Mouse (Mus musculus): ENCODE results near the gene Epha6. TPM values are rescaled to one million over a fixed set of nuclear protein-coding genes. Genes with fewer than 3 reads are reported as not detected.
A peak's percentile ranks its signal among the peaks of the same experiment; 100 is the strongest.

Epha6 gene
- polyA plus RNA-seq, 1 experiment, result 12.7 TPM

DNA sequence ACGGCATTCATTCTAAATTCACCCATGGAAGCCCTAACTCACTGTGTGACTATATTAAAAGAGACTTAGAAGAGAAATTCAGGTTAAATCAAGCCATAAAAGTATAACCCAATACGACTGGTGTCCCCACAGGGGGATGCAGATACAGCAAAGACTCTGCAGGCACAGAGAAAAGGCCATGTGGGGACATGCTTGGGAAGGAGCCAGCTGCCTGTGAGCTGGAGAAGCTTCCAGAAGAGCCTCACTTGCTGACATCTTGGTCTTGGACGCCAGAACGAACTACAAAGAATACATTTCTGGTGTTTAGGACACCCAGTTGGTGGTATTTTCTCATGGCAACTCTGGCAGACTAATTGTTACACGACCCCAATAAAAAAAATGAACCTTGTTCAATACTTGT is 920.2 kb downstream of the Epha6 start:
- no peak for DNase-seq (ENCODE audit: extremely low spot score in 1 of 2, low spot score in 1 of 2)

DNA sequence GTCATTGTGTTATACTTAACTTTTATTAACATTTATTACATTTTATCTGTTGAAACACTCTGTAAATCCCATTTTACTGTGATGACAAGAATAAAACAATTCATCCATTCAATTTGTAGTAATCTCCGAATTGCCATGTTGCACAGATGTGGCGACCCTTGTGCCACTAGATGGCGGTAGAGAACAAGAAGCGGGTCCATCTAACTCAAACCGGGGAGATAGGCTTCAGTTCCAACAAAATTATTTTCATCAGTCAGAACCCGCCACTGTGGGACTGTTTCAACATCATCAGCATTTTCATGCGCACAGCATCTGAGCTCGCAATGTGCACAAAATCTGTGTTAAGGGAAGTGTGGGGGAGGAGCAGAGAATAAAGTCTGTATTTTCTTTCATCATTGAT is 921.9 kb downstream of the Epha6 start:
- peak; percentile 57 to 94 for DNase-seq (ENCODE audit: extremely low spot score in 1 of 2, low spot score in 1 of 2)

DNA sequence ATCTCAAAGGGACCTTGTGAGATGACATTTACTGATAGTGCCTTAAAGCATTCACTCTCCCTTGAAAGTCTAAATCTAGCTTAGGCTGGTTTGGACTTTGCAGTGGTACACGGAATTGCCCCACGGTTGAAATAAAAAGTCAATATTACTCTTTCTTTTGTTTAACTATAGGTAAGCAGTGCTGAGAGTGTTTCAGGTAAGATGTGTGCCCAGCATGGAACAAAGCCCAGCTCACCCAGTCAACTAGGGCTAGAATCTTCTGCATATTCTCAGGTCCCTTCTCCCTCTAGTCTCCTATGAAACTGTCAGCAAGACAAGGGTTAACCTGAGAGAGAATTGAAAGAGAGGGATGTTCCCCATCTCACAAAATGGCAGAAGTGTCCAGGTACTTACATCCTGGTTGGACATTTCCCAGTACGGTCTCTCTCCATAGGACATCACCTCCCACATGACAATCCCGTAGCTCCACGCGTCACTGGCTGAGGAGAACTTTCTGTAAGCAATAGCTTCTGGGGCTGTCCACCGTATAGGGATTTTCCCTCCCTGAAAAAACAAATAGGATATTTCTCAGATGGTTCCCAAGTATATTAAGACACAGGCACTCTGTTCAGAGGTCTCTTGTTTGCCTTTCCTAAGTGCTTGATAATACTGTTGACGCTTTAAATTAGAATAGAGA is 923.0 kb downstream of the Epha6 start:
- DNase-seq (ENCODE audit: extremely low spot score in 1 of 2, low spot score in 1 of 2), result no peak

DNA sequence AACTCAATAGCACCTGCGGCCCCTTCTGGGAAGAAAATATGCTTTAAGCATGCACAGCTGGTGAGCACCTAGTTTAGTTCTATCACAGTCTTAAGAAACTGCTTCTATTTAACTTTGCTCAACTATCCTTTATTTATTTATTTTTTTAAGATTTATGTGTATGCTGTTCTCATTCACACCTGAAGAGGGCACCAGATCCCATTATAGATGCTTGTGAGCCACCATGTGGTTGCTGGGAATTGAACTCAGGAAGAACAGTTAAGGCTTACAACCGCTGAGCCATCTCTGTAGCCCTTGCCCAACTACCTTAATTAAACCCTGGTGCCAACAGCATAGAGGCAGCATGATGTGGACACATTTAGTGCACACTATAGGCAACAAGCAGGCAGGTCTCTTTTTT is 938.4 kb downstream of the Epha6 start:
- no peak for DNase-seq (ENCODE audit: extremely low spot score in 1 of 2, low spot score in 1 of 2)

DNA sequence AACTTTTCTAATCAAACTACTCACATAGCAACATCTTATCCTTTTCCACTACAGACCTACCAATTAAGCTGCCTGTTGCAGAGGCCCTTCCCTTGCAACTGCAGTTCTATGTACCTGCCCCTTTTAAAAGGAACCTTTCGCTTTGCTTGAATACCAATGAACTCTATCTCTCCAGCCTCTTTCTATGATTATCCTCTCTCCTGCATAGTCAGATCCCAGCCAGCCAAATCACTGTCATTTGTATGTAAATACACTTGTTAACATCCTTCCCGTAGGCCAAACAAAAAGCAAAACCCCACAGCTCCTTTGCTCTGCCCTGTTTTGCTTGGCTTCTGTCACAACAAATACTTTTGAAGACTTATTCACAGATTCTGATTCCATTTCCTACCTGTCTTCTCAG is 961.6 kb downstream of the Epha6 start:
- DNase-seq (ENCODE audit: extremely low spot score in 1 of 2, low spot score in 1 of 2), result no peak

DNA sequence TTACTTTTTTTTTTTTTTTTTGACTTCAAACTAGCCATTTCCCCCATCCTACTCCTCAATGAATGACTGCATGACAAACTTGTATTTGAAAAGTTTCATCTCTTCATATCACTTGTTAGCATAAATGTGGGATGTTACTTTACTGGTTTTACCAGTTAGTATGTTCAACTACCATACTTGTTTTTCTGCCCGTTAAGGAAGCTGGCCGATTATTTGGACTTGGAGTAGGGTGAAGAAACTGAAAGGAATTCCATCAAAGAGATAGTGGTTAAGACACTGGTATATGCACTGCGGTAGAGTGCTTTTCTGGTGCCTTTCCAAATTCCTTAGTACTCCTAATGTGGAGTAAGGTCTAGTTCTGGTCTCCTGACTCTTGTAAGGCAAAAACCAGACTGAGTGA is 965.3 kb downstream of the Epha6 start:
- no peak for DNase-seq (ENCODE audit: extremely low spot score in 1 of 2, low spot score in 1 of 2)

DNA sequence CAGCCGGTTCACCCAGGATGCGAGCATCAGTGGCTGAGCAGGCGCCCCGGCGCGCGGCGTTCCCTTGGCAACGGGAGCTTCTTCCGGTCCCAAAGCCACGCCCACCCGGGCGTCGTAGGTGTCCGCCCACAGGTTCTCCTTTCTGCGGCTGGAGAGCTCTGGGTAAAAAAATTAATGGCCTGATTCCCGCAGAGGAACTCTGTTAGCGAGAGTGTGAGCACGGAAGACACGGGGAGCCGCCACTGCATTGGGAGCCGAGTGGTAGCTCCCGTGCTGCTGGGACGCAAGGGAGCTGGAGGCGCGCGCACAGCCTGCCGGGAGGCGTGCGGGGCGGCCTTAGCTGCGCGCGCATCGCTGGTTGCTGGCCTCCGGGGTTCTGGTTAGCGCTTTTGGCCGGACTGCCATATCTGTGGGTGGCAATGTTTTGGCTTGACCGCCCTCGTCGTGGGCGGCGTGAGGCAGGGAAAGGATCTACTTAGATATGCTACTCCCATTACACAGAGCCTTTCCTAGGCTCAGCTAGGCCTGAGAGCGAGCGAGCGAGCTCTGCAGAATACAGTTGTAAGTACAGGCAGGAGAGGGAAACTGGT is 966.1 kb downstream of the Epha6 start, which contains the start of gene Arl6:
Gene Arl6, minus strand, starts transcription at position 290 of the 590 bp plus-strand sequence.
- DNase-seq (ENCODE audit: extremely low spot score in 1 of 2, low spot score in 1 of 2), result peak; percentile 89 to 95

DNA sequence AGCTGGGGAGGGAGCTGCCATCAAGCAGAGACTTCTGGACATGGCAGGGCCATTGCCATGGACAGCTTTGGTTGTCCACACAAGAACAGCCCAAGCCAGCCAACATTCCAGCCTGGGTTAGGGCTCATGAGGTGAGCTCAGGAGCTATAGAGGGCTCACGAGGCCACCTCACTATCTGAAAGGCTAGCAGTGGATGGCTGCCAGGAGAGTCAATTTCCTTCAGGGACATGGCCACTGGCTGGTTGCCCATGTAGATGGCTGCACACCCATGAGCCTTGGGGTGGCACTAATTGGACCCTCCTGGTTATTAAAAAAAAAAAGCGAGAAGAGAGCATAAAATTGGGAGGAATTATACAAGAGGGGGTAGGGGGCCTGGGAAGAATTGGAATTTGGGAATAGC is 970.7 kb downstream of the Epha6 start:
- DNase-seq (ENCODE audit: extremely low spot score in 1 of 2, low spot score in 1 of 2), result no peak

DNA sequence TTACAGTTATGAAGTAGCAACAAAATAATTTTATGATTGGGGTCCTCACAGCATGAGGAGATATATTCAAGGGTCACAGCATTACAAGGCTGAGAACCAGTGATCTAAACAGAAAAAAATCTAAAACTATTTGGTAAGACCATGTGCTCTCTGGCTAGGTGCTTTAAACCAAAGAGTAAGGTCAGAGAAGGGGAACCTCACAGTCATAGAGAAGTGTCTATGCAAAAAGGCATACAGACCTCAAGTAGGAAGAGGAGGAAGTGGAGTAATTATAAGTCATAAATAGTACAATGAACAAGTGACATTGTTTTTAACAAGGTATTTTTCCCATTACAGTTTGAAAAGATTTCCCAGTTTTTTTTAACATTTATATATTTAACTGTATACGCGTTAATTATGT is 983.8 kb downstream of the Epha6 start:
- no peak for DNase-seq (ENCODE audit: extremely low spot score in 1 of 2, low spot score in 1 of 2)

DNA sequence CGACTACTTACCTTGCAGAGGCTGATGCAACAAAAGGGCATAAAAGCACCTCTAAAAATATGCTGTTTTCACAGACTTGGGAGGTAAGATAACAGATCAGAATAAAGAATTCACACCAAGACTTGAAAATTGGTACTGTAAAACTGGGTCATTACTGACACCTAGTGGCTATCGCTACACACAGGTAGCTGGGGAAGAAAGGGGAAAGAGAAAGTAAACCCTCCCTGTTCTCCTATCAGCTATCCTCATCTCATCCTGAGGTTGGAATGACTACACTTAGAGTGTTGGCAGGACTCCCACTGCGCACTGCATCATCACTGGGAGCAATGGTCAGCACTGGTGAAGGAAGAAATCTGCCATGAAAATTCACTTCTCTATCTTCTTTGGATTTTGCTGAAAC is 988.2 kb downstream of the Epha6 start:
- DNase-seq (ENCODE audit: extremely low spot score in 1 of 2, low spot score in 1 of 2), result peak; percentile 29 to 82

DNA sequence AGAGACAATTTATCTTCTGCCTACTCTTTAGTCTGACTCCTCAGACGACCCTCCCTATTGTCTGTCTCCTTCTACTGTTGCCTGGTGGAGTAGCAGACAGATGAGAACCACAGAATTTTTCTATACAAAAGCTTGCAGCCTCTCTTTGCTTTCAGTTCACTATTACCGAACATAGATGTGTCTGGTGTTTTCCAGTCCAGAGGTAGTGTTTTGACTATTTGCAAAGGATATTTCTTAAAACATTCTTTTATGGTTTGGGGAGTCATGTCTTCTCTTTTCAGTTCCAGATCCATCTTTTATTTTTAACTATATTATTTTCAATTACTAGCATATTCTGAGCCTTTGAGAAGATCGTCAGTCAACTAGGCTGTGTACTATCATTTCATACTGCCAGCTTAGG is 989.7 kb downstream of the Epha6 start:
- DNase-seq (ENCODE audit: extremely low spot score in 1 of 2, low spot score in 1 of 2), result no peak

DNA sequence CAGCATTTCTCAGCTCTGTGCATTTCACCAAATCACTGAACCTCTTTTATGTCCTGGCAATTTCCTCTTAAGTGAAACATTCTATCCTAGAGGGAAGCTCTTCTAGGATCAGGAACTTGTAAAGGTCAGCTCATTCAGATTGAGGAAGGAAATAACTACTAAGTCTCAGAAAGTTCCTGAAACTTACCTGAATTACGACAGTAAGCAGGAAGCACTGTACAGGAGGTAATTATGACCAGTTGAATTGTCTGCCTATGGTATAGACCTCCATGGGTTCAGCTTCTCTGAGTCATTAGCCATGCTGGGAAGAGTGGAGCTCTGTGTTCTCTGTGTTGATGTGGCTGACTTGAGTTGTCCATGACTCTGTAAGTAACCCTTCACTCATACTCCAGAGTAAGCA is 994.6 kb downstream of the Epha6 start:
- DNase-seq (ENCODE audit: extremely low spot score in 1 of 2, low spot score in 1 of 2), result no peak

DNA sequence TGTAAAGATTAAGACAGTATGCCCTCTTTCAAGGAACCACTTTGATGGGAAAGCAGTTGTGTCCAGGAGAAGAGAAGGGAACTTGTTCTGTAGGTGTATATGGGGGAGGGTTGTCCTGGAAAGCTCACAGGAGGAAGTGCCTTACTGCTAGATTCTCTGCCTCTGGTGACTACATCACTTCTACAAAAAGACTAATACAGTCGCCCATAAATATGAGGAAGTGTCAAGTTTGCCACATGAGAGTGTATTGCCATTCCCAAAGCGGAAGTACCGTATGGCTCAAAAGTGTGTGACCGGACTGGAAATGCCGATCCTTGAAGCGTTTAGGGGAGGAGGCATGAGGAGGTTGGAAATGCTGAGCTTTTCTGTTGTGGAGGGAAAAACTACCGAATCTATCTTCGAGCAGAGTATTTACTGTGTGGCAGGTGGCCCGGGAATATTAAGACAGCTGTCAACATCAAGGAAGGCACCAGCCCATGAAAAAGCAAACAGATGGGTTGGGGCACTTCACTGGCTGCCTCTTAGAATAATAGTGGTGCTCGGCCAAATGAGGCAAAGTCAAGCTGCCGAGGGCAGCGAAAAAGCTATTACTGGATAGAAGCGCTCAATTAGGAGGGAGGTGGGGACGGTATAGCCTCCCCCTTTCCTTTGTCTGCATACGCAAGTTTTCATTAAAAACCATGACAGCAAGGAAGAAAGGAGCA is 1001.1 kb downstream of the Epha6 start:
- no peak for DNase-seq (ENCODE audit: extremely low spot score in 1 of 2, low spot score in 1 of 2)

All from frontal cortex, adult 2 months (tissue).